Mouse (Mus musculus): ENCODE results near the gene Ttll12. TPM values are rescaled to one million over a fixed set of nuclear protein-coding genes. Genes with fewer than 3 reads are reported as not detected.
A peak's percentile ranks its signal among the peaks of the same experiment; 100 is the strongest.

The Ttll12 gene
- total and polyA plus RNA-seq, 2 experiments = 4.9 to 11.2 TPM

GRCm38 (mm10) chr15:83636759-83637158 is 41.8 kb upstream of the Ttll12 start:
- no peaks in the 10 kb centered on the region for H3K27me3 ChIP-seq (ENCODE audit: control insufficient read depth, insufficient read depth, low read length)
- WGBS = 48% methylated on average over 6 of the region's 6 CpGs

GRCm38 (mm10) chr15:83635251-83635650 is 40.3 kb upstream of the Ttll12 start:
- no peak for DNase-seq (ENCODE audit: extremely low read depth, low read depth, low spot score)
- Histone ChIP-seq H3K36me3 (ENCODE audit: control insufficient read depth, insufficient read depth, low read length) (no peaks in the 10 kb centered on the region), H3K27me3 (ENCODE audit: control insufficient read depth, insufficient read depth, low read length) (no peaks in the 10 kb centered on the region), H3K79me2 (ENCODE audit: control insufficient read depth, insufficient read depth, low read length) (no peaks in the 10 kb centered on the region), H3K9ac (ENCODE audit: low read depth, low read length) (no peak overlapping the region), H3K4me1 (ENCODE audit: control insufficient read depth, insufficient read depth, low read length) (no peaks in the 10 kb centered on the region), H3K27ac (replicated peaks; ENCODE audit: insufficient read depth, low read depth, low read length) (no peak overlapping the region), H3K4me3 (ENCODE audit: insufficient read depth, low read depth, low read length) (no peak overlapping the region)
- 59% methylated on average over 3 of the region's 3 CpGs for WGBS
- TF ChIP-seq CTCF (IDR thresholded peaks at IDR 0.05; ENCODE audit: low read depth, low read length) (no peak), POLR2A (IDR thresholded peaks at IDR 0.05; ENCODE audit: extremely low read depth, insufficient read depth, low read length) (no peak)

More at GRCm38 (mm10) chr15:83636759-83637158, 41.8 kb upstream of the Ttll12 start:
- Histone ChIP-seq H3K27ac (replicated peaks; ENCODE audit: insufficient read depth, low read depth, low read length) (no peak overlapping the region), H3K4me1 (ENCODE audit: control insufficient read depth, insufficient read depth, low read length) (no peaks in the 10 kb centered on the region), H3K79me2 (ENCODE audit: control insufficient read depth, insufficient read depth, low read length) (no peaks in the 10 kb centered on the region), H3K36me3 (ENCODE audit: control insufficient read depth, insufficient read depth, low read length) (no peaks in the 10 kb centered on the region), H3K9ac (ENCODE audit: low read depth, low read length) (no peak overlapping the region), H3K4me3 (ENCODE audit: insufficient read depth, low read depth, low read length) (no peak overlapping the region)
- TF ChIP-seq CTCF (IDR thresholded peaks at IDR 0.05; ENCODE audit: low read depth, low read length) (no peak), POLR2A (IDR thresholded peaks at IDR 0.05; ENCODE audit: extremely low read depth, insufficient read depth, low read length) (no peak)
- DNase-seq (ENCODE audit: extremely low read depth, low read depth, low spot score) = no peak

- TF ChIP-seq CTCF (IDR thresholded peaks at IDR 0.05; ENCODE audit: low read depth, low read length) (0 out of 2 replicates have a peak, but pooled peaks have one; percentile 9), POLR2A (IDR thresholded peaks at IDR 0.05; ENCODE audit: extremely low read depth, insufficient read depth, low read length) (no peak)
- H3K36me3 ChIP-seq (ENCODE audit: control insufficient read depth, insufficient read depth, low read length) = no peaks in the 10 kb centered on the region
- no peak overlapping the region for H3K9ac ChIP-seq (ENCODE audit: low read depth, low read length)
- H3K4me1 ChIP-seq (ENCODE audit: control insufficient read depth, insufficient read depth, low read length) = no peaks in the 10 kb centered on the region
- WGBS = 13% methylated on average over 1 of the region's 1 CpGs
- H3K4me3 ChIP-seq (ENCODE audit: insufficient read depth, low read depth, low read length) = no peak overlapping the region
- no peak overlapping the region for H3K27ac ChIP-seq (replicated peaks; ENCODE audit: insufficient read depth, low read depth, low read length)
- H3K27me3 ChIP-seq (ENCODE audit: control insufficient read depth, insufficient read depth, low read length) = no peaks in the 10 kb centered on the region
- no peak for DNase-seq (ENCODE audit: extremely low read depth, low read depth, low spot score)
- no peaks in the 10 kb centered on the region for H3K79me2 ChIP-seq (ENCODE audit: control insufficient read depth, insufficient read depth, low read length)
Observed at GRCm38 (mm10) chr15:83634076-83634475, 39.1 kb upstream of the Ttll12 start.

GRCm38 (mm10) chr15:83631071-83631470 is 36.1 kb upstream of the Ttll12 start:
- Histone ChIP-seq H3K4me3 (ENCODE audit: insufficient read depth, low read depth, low read length) (no peak overlapping the region), H3K36me3 (ENCODE audit: control insufficient read depth, insufficient read depth, low read length) (no peaks in the 10 kb centered on the region), H3K79me2 (ENCODE audit: control insufficient read depth, insufficient read depth, low read length) (no peaks in the 10 kb centered on the region), H3K9ac (ENCODE audit: low read depth, low read length) (no peak overlapping the region), H3K27me3 (ENCODE audit: control insufficient read depth, insufficient read depth, low read length) (no peaks in the 10 kb centered on the region), H3K4me1 (ENCODE audit: control insufficient read depth, insufficient read depth, low read length) (no peaks in the 10 kb centered on the region), H3K27ac (replicated peaks; ENCODE audit: insufficient read depth, low read depth, low read length) (no peak overlapping the region)
- TF ChIP-seq CTCF (IDR thresholded peaks at IDR 0.05; ENCODE audit: low read depth, low read length) (no peak), POLR2A (IDR thresholded peaks at IDR 0.05; ENCODE audit: extremely low read depth, insufficient read depth, low read length) (no peak)
- DNase-seq (ENCODE audit: extremely low read depth, low read depth, low spot score) = no peak
- WGBS = 78% methylated on average over 7 of the region's 7 CpGs

GRCm38 (mm10) chr15:83629716-83630115 is 34.8 kb upstream of the Ttll12 start:
- H3K79me2 ChIP-seq (ENCODE audit: control insufficient read depth, insufficient read depth, low read length) = no peaks in the 10 kb centered on the region
- H3K9ac ChIP-seq (ENCODE audit: low read depth, low read length) = no peak overlapping the region
- WGBS = 72% methylated on average over 3 of the region's 3 CpGs
- DNase-seq (ENCODE audit: extremely low read depth, low read depth, low spot score) = no peak
- H3K4me1 ChIP-seq (ENCODE audit: control insufficient read depth, insufficient read depth, low read length) = no peaks in the 10 kb centered on the region
- H3K27ac ChIP-seq (replicated peaks; ENCODE audit: insufficient read depth, low read depth, low read length) = no peak overlapping the region
- no peaks in the 10 kb centered on the region for H3K36me3 ChIP-seq (ENCODE audit: control insufficient read depth, insufficient read depth, low read length)
- TF ChIP-seq CTCF (IDR thresholded peaks at IDR 0.05; ENCODE audit: low read depth, low read length) (no peak), POLR2A (IDR thresholded peaks at IDR 0.05; ENCODE audit: extremely low read depth, insufficient read depth, low read length) (no peak)
- no peak overlapping the region for H3K4me3 ChIP-seq (ENCODE audit: insufficient read depth, low read depth, low read length)
- no peaks in the 10 kb centered on the region for H3K27me3 ChIP-seq (ENCODE audit: control insufficient read depth, insufficient read depth, low read length)

- 95% methylated on average over 2 of the region's 2 CpGs for WGBS
- TF ChIP-seq CTCF (IDR thresholded peaks at IDR 0.05; ENCODE audit: low read depth, low read length) (no peak), POLR2A (IDR thresholded peaks at IDR 0.05; ENCODE audit: extremely low read depth, insufficient read depth, low read length) (no peak)
- Histone ChIP-seq H3K4me1 (ENCODE audit: control insufficient read depth, insufficient read depth, low read length) (no peaks in the 10 kb centered on the region), H3K36me3 (ENCODE audit: control insufficient read depth, insufficient read depth, low read length) (no peaks in the 10 kb centered on the region), H3K79me2 (ENCODE audit: control insufficient read depth, insufficient read depth, low read length) (no peaks in the 10 kb centered on the region), H3K27ac (replicated peaks; ENCODE audit: insufficient read depth, low read depth, low read length) (no peak overlapping the region), H3K9ac (ENCODE audit: low read depth, low read length) (no peak overlapping the region), H3K4me3 (ENCODE audit: insufficient read depth, low read depth, low read length) (no peak overlapping the region), H3K27me3 (ENCODE audit: control insufficient read depth, insufficient read depth, low read length) (no peaks in the 10 kb centered on the region)
- no peak for DNase-seq (ENCODE audit: extremely low read depth, low read depth, low spot score)
Observed at GRCm38 (mm10) chr15:83626142-83626645, 31.2 kb upstream of the Ttll12 start.
